Mouse (Mus musculus): ENCODE results near the gene Fzd5. TPM values are rescaled to one million over a fixed set of nuclear protein-coding genes. Genes with fewer than 3 reads are reported as not detected.

Gene Fzd5
- polyA plus RNA-seq, 1 experiment, result 2.1 TPM

GRCm38 (mm10) chr1:64761646-64762045 lies 24.1 kb upstream of the Fzd5 start:
- Histone ChIP-seq H3K4me2 (ENCODE audit: low read depth) (no peak overlapping the region), H3ac (ENCODE audit: control insufficient read depth, insufficient read length) (no peak overlapping the region), H3K79me2 (ENCODE audit: control insufficient read depth, insufficient read depth) (no peaks in the 10 kb centered on the region), H3K4me3 (no peak overlapping the region), H3K27me3 (ENCODE audit: control insufficient read depth, insufficient read depth, insufficient read length) (no peaks in the 10 kb centered on the region), H3K36me3 (ENCODE audit: control insufficient read depth, insufficient read depth) (no peaks in the 10 kb centered on the region)
- TF ChIP-seq MYOD1 (IDR thresholded peaks at IDR 0.05; ENCODE audit: control insufficient read depth in 1 of 3, insufficient read length in 2 of 3, low read depth in 2 of 3) (no peak), POLR2AphosphoS2 (IDR thresholded peaks at IDR 0.05; ENCODE audit: insufficient read length, low read depth) (no peak), MAX (IDR thresholded peaks at IDR 0.05; ENCODE audit: low read depth) (no peak), USF1 (IDR thresholded peaks at IDR 0.05; ENCODE audit: low read depth) (no peak), REST (IDR thresholded peaks at IDR 0.05; ENCODE audit: insufficient read depth, insufficient read length) (no peak), POLR2A (IDR thresholded peaks at IDR 0.05; ENCODE audit: insufficient read length, low read depth) (no peak), MYOG (IDR thresholded peaks at IDR 0.05; ENCODE audit: control insufficient read depth in 1 of 3, insufficient read depth in 1 of 3, insufficient read length in 2 of 3, low read depth in 2 of 3) (no peak), SRF (IDR thresholded peaks at IDR 0.05; ENCODE audit: control insufficient read depth, insufficient read length, low read depth) (no peak), CEBPB (IDR thresholded peaks at IDR 0.05; ENCODE audit: insufficient read depth, poor library complexity, severe bottlenecking) (no peak), TCF3 (IDR thresholded peaks at IDR 0.05; ENCODE audit: insufficient read length, low read depth) (no peak), TCF12 (IDR thresholded peaks at IDR 0.05; ENCODE audit: insufficient read depth, poor library complexity, severe bottlenecking) (no peak), E2F4 (IDR thresholded peaks at IDR 0.05; ENCODE audit: insufficient read depth) (no peak)

- no peaks in the 10 kb centered on the region for H3K36me3 ChIP-seq (ENCODE audit: control insufficient read depth, insufficient read depth)
- TF ChIP-seq POLR2A (IDR thresholded peaks at IDR 0.05; ENCODE audit: insufficient read length, low read depth), result no peak
- no peak for TF ChIP-seq TCF12 (IDR thresholded peaks at IDR 0.05; ENCODE audit: insufficient read depth, poor library complexity, severe bottlenecking)
- no peak for TF ChIP-seq USF1 (IDR thresholded peaks at IDR 0.05; ENCODE audit: low read depth)
- no peak for TF ChIP-seq CEBPB (IDR thresholded peaks at IDR 0.05; ENCODE audit: insufficient read depth, poor library complexity, severe bottlenecking)
Observed at GRCm38 (mm10) chr1:64757766-64758165, 20.2 kb upstream of the Fzd5 start.

GRCm38 (mm10) chr1:64757254-64757653 lies 19.7 kb upstream of the Fzd5 start:
- Histone ChIP-seq H3K4me3 (no peak overlapping the region), H3ac (ENCODE audit: control insufficient read depth, insufficient read length) (no peak overlapping the region), H3K27me3 (ENCODE audit: control insufficient read depth, insufficient read depth, insufficient read length) (no peaks in the 10 kb centered on the region), H3K36me3 (ENCODE audit: control insufficient read depth, insufficient read depth) (no peaks in the 10 kb centered on the region), H3K4me2 (ENCODE audit: low read depth) (no peak overlapping the region), H3K79me2 (ENCODE audit: control insufficient read depth, insufficient read depth) (no peaks in the 10 kb centered on the region)
- TF ChIP-seq USF1 (IDR thresholded peaks at IDR 0.05; ENCODE audit: low read depth), result no peak

More at GRCm38 (mm10) chr1:64757766-64758165, 20.2 kb upstream of the Fzd5 start:
- Histone ChIP-seq H3ac (ENCODE audit: control insufficient read depth, insufficient read length) (no peak overlapping the region), H3K4me2 (ENCODE audit: low read depth) (no peak overlapping the region), H3K27me3 (ENCODE audit: control insufficient read depth, insufficient read depth, insufficient read length) (no peaks in the 10 kb centered on the region), H3K79me2 (ENCODE audit: control insufficient read depth, insufficient read depth) (no peaks in the 10 kb centered on the region), H3K4me3 (no peak overlapping the region)

- peak overlapping the region; percentile 51 for H3K4me2 ChIP-seq (ENCODE audit: low read depth)
- no peaks in the 10 kb centered on the region for H3K27me3 ChIP-seq (ENCODE audit: control insufficient read depth, insufficient read depth, insufficient read length)
- H3K79me2 ChIP-seq (ENCODE audit: control insufficient read depth, insufficient read depth), result no peaks in the 10 kb centered on the region
- no peak for TF ChIP-seq MYOG (IDR thresholded peaks at IDR 0.05; ENCODE audit: control insufficient read depth in 1 of 3, insufficient read depth in 1 of 3, insufficient read length in 2 of 3, low read depth in 2 of 3)
- TF ChIP-seq POLR2AphosphoS2 (IDR thresholded peaks at IDR 0.05; ENCODE audit: insufficient read length, low read depth), result no peak
- TF ChIP-seq MAX (IDR thresholded peaks at IDR 0.05; ENCODE audit: low read depth), result no peak
- no peak for TF ChIP-seq E2F4 (IDR thresholded peaks at IDR 0.05; ENCODE audit: insufficient read depth)
- no peak for TF ChIP-seq TCF12 (IDR thresholded peaks at IDR 0.05; ENCODE audit: insufficient read depth, poor library complexity, severe bottlenecking)
- no peak for TF ChIP-seq POLR2A (IDR thresholded peaks at IDR 0.05; ENCODE audit: insufficient read length, low read depth)
- TF ChIP-seq CEBPB (IDR thresholded peaks at IDR 0.05; ENCODE audit: insufficient read depth, poor library complexity, severe bottlenecking), result no peak
- TF ChIP-seq USF1 (IDR thresholded peaks at IDR 0.05; ENCODE audit: low read depth), result no peak
- TF ChIP-seq TCF3 (IDR thresholded peaks at IDR 0.05; ENCODE audit: insufficient read length, low read depth), result no peak
- no peak for TF ChIP-seq MYOD1 (IDR thresholded peaks at IDR 0.05; ENCODE audit: control insufficient read depth in 1 of 3, insufficient read length in 2 of 3, low read depth in 2 of 3)
- no peak for TF ChIP-seq SRF (IDR thresholded peaks at IDR 0.05; ENCODE audit: control insufficient read depth, insufficient read length, low read depth)
- no peak for TF ChIP-seq REST (IDR thresholded peaks at IDR 0.05; ENCODE audit: insufficient read depth, insufficient read length)
- H3K4me3 ChIP-seq, result no peak overlapping the region
- no peak overlapping the region for H3ac ChIP-seq (ENCODE audit: control insufficient read depth, insufficient read length)
- H3K36me3 ChIP-seq (ENCODE audit: control insufficient read depth, insufficient read depth), result no peaks in the 10 kb centered on the region
Observed at GRCm38 (mm10) chr1:64756640-64757030, 19.1 kb upstream of the Fzd5 start.

- H3K36me3 ChIP-seq (ENCODE audit: control insufficient read depth, insufficient read depth), result no peaks in the 10 kb centered on the region
- H3K4me3 ChIP-seq, result no peak overlapping the region
- no peaks in the 10 kb centered on the region for H3K27me3 ChIP-seq (ENCODE audit: control insufficient read depth, insufficient read depth, insufficient read length)
- no peak overlapping the region for H3ac ChIP-seq (ENCODE audit: control insufficient read depth, insufficient read length)
- TF ChIP-seq TCF3 (IDR thresholded peaks at IDR 0.05; ENCODE audit: insufficient read length, low read depth) (no peak), SRF (IDR thresholded peaks at IDR 0.05; ENCODE audit: control insufficient read depth, insufficient read length, low read depth) (no peak), USF1 (IDR thresholded peaks at IDR 0.05; ENCODE audit: low read depth) (peak; percentile 50)
- H3K4me2 ChIP-seq (ENCODE audit: low read depth), result peak overlapping the region; percentile 51
- H3K79me2 ChIP-seq (ENCODE audit: control insufficient read depth, insufficient read depth), result no peaks in the 10 kb centered on the region
Observed at GRCm38 (mm10) chr1:64755971-64756639, 18.6 kb upstream of the Fzd5 start.

Measured in myocyte (in vitro differentiated cells).